Mouse (Mus musculus) spleen, adult 2 months (tissue): ENCODE data around the gene Tbc1d9b. TPM values are rescaled to one million over a fixed set of nuclear protein-coding genes. Genes with fewer than 3 reads are reported as not detected.

Experiments
- DNase-seq, 2 experiments: peaks; one replicate each; pipeline versions ENCODE4 v3.0.0 to v3.0.0-alpha.2; 2012 to 2021; ENCODE audit warnings: low spot score in 2 of 2, low read depth in 1 of 2
- H3K27ac ChIP-seq: fragments of 200-500 bp; 2 replicates; pipeline ENCODE4 v1.5.1; 2012; ENCODE audit warnings: low read length, inconsistent platforms; ENCODE audit not compliant: insufficient read depth
- H3K27me3 ChIP-seq: fragments of 200-500 bp; 2 replicates; pipeline ENCODE4 v1.6.1; 2012; ENCODE audit warnings: mild to moderate bottlenecking, moderate library complexity, low read length, inconsistent platforms; ENCODE audit not compliant: control insufficient read depth, insufficient read depth
- H3K36me3 ChIP-seq: fragments of 200-500 bp; 2 replicates; pipeline ENCODE4 v1.6.1; 2012; ENCODE audit warnings: mild to moderate bottlenecking, low read length, inconsistent platforms; ENCODE audit not compliant: control insufficient read depth, insufficient read depth
- H3K4me1 ChIP-seq: fragments of 200-500 bp; 2 replicates; pipeline ENCODE4 v1.6.1; 2011; ENCODE audit warnings: inconsistent platforms; ENCODE audit not compliant: control insufficient read depth, insufficient read depth, insufficient read length
- H3K4me3 ChIP-seq: fragments of 200-500 bp; 2 replicates; pipeline ENCODE4 v1.5.1; 2011; ENCODE audit warnings: mild to moderate bottlenecking, inconsistent platforms; ENCODE audit not compliant: insufficient read depth, insufficient read length; ENCODE audit errors: extremely low read depth
- CTCF ChIP-seq: fragments of 200-500 bp; IDR thresholded peaks from 2 replicates; pipeline ENCODE4 v1.5.1; 2011; ENCODE audit warnings: mild to moderate bottlenecking, inconsistent platforms; ENCODE audit not compliant: insufficient read depth, insufficient read length, insufficient replicate concordance; ENCODE audit errors: extremely low read depth
- POLR2A ChIP-seq: fragments of 200-500 bp; IDR thresholded peaks from 2 replicates; pipeline ENCODE4 v1.6.1; 2011; ENCODE audit warnings: low read depth, low read length, inconsistent platforms
- WGBS: fragments of 180-500 bp; shearing (Covaris S2); methylation state at CpG from one replicate; pipeline ENCODE4 v1.1.7; 2018; 5-methylcytosine and 5-hydroxymethylcytosine counted together
- polyA plus RNA-seq: library from polyadenylated mRNA; depleted of rRNA; stranded (reverse); fragments of >200 nt; gene quantifications from 2 replicates; pipeline ENCODE4 v1.2.3, GENCODE M21; 2012

The Tbc1d9b gene
- polyA plus RNA-seq, 1 experiment: 33.5 TPM

GRCm38 (mm10) chr11:50138206-50138822 is 7.1 kb downstream of the Tbc1d9b start:
- Histone ChIP-seq H3K27me3 (no peaks in the 10 kb centered on the region), H3K36me3 (peaks cover 16% of the 10 kb centered on the region), H3K4me3 (no peak overlapping the region), H3K27ac (no peak overlapping the region), H3K4me1 (no peaks in the 10 kb centered on the region)
- DNase-seq: no peak
- 82% methylated on average over 10 of the region's 10 CpGs for WGBS
- no peak for TF ChIP-seq CTCF

DNA sequence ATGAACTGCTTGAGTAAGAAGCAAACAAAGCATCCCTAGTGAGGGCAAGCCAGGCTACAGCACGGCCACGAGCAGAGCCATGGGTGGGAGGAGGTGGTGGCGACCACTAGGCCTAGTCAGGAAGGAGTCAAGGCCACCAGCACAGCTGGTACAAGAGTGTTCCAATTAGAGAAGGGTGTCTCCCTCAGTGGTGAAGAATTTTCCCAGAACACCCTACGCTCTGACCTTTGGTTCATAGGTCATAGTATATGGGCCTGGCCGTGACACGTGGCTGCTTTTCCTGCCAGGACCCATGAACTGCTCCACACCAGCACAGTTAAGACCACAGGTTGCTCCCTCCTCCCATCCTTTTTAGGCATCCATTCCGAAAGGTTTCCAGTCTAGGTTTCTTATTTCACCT is 8.4 kb downstream of the Tbc1d9b start:
- no peak for TF ChIP-seq CTCF
- TF ChIP-seq POLR2A: no peak
- 91% methylated on average over 7 of the region's 7 CpGs for WGBS
- Histone ChIP-seq H3K27me3 (no peaks in the 10 kb centered on the region), H3K27ac (peak overlapping the region; percentile 20; the same call in 1 of the 2 replicates), H3K36me3 (peaks cover 16% of the 10 kb centered on the region), H3K4me3 (no peak overlapping the region), H3K4me1 (no peaks in the 10 kb centered on the region)
- DNase-seq: no peak

- TF ChIP-seq CTCF (no peak), POLR2A (no peak)
- 95% methylated on average over 3 of the region's 3 CpGs for WGBS
- no peak overlapping the region for H3K4me3 ChIP-seq
- H3K27ac ChIP-seq: no peak overlapping the region
- no peaks in the 10 kb centered on the region for H3K4me1 ChIP-seq
- no peaks in the 10 kb centered on the region for H3K27me3 ChIP-seq
- H3K36me3 ChIP-seq: peaks cover 35% of the 10 kb centered on the region
- DNase-seq: no peak
Observed at GRCm38 (mm10) chr11:50145529-50145928, 14.3 kb downstream of the Tbc1d9b start.

- TF ChIP-seq CTCF (no peak), POLR2A (no peak)
- Histone ChIP-seq H3K27me3 (no peaks in the 10 kb centered on the region), H3K4me3 (no peak overlapping the region), H3K27ac (no peak overlapping the region), H3K36me3 (peaks cover 35% of the 10 kb centered on the region), H3K4me1 (no peaks in the 10 kb centered on the region)
- 97% methylated on average over 13 of the region's 13 CpGs for WGBS
- no peak for DNase-seq
Observed at GRCm38 (mm10) chr11:50146121-50146520, 14.9 kb downstream of the Tbc1d9b start.

- no peak for TF ChIP-seq CTCF
- TF ChIP-seq POLR2A: no peak
- H3K27me3 ChIP-seq: no peaks in the 10 kb centered on the region
- 72% methylated on average over 9 of the region's 9 CpGs for WGBS
- H3K27ac ChIP-seq: no peak overlapping the region
- H3K36me3 ChIP-seq: peaks cover 43% of the 10 kb centered on the region
- DNase-seq: no peak
- no peaks in the 10 kb centered on the region for H3K4me1 ChIP-seq
- H3K4me3 ChIP-seq: no peak overlapping the region
Observed at GRCm38 (mm10) chr11:50147267-50147957, 16.2 kb downstream of the Tbc1d9b start.

- no peak overlapping the region for H3K4me3 ChIP-seq
- DNase-seq: no peak
- H3K4me1 ChIP-seq: no peaks in the 10 kb centered on the region
- 96% methylated on average over 11 of the region's 11 CpGs for WGBS
- H3K27me3 ChIP-seq: no peaks in the 10 kb centered on the region
- no peak overlapping the region for H3K27ac ChIP-seq
- TF ChIP-seq POLR2A: no peak
- TF ChIP-seq CTCF: no peak
- peaks cover 48% of the 10 kb centered on the region for H3K36me3 ChIP-seq
Observed at GRCm38 (mm10) chr11:50147958-50148476, 16.8 kb downstream of the Tbc1d9b start.

DNA sequence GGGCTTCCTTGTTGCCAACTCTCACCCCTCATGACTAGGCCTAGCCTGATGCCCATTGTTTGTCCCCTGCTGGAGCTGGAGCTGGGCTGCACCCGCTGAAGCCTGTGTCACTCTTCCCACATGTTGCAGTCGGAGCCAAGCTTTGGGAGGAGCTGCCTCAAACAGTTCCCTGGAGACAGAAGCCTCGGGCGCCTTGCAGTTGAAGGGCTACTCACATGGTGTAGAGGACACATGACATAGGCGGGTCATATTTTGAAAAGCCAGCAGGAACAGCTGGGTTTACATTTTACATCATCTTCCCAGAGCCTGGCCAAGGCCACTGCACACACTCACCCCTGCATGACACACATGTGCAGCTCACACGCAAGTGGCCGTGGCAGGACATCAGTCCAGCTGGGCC is 18.0 kb downstream of the Tbc1d9b start:
- H3K36me3 ChIP-seq: peaks cover 54% of the 10 kb centered on the region
- H3K4me3 ChIP-seq: no peak overlapping the region
- WGBS: 89% methylated on average over 7 of the region's 7 CpGs
- H3K27me3 ChIP-seq: no peaks in the 10 kb centered on the region
- H3K27ac ChIP-seq: no peak overlapping the region
- no peaks in the 10 kb centered on the region for H3K4me1 ChIP-seq
- TF ChIP-seq CTCF: no peak
- DNase-seq: no peak
